Mouse (Mus musculus) hindbrain, embryonic 14.5 days (tissue): ENCODE measurements around the gene Zfp729a. TPM values are rescaled to one million over a fixed set of nuclear protein-coding genes. Genes with fewer than 3 reads are reported as not detected.

Experiments
- ATAC-seq: fragments of 200-750 bp; cut with Nextera tagmentation; 2 replicates; pipeline ENCODE4 v1.8.0; 2017; ENCODE audit warnings: moderate number of reproducible peaks, mild to moderate bottlenecking, moderate TSS enrichment, moderate library complexity; ENCODE audit not compliant: low FRiP score
- DNase-seq: peaks from one replicate; pipeline ENCODE4 v3.0.0-alpha.2; 2015; ENCODE audit warnings: low spot score
- H3K27ac ChIP-seq: fragments of 300-500 bp; sonication (generic); 2 replicates; pipeline ENCODE4 v1.5.1; 2014; ENCODE audit warnings: mild to moderate bottlenecking, moderate library complexity
- H3K27me3 ChIP-seq: fragments of 300-500 bp; sonication (generic); 2 replicates; pipeline ENCODE4 v1.6.1; 2014; ENCODE audit warnings: mild to moderate bottlenecking, low read length, mixed read lengths; ENCODE audit not compliant: control insufficient read depth, insufficient read depth
- H3K36me3 ChIP-seq: fragments of 300-500 bp; sonication (generic); replicated peaks from 2 replicates; pipeline ENCODE4 v1.6.1; 2014; ENCODE audit not compliant: control insufficient read depth, insufficient read depth
- H3K4me1 ChIP-seq: fragments of 300-500 bp; sonication (generic); replicated peaks from 2 replicates; pipeline ENCODE4 v1.6.1; 2014; ENCODE audit warnings: antibody characterized with exemption, low read length, mixed read lengths; ENCODE audit not compliant: control insufficient read depth, insufficient read depth
- H3K4me2 ChIP-seq: fragments of 300-500 bp; sonication (generic); replicated peaks from 2 replicates; pipeline ENCODE4 v1.6.1; 2014; ENCODE audit warnings: mild to moderate bottlenecking, moderate library complexity
- H3K4me3 ChIP-seq: fragments of 300-500 bp; sonication (generic); replicated peaks from 2 replicates; pipeline ENCODE4 v1.5.1; 2014; ENCODE audit warnings: mild to moderate bottlenecking, low read length
- H3K9ac ChIP-seq: fragments of 300-500 bp; sonication (generic); 2 replicates; pipeline ENCODE4 v1.6.1; 2014
- H3K9me3 ChIP-seq: fragments of 300-500 bp; sonication (generic); 2 replicates; pipeline ENCODE4 v1.6.1; 2016; ENCODE audit warnings: low read length; ENCODE audit not compliant: control insufficient read depth
- WGBS: fragments of 180-500 bp; shearing (Covaris S2); extraction: QIAGEN DNeasy Blood & Tissue Kit; methylation state at CpG from one replicate; pipeline ENCODE4 v1.1.7; 2014; 5-methylcytosine and 5-hydroxymethylcytosine counted together
- polyA plus RNA-seq: library from polyadenylated mRNA; unstranded; fragments of >200 nt; fragmentation: Nextera tagmentation; extraction: Ambion mirVana; gene quantifications from 2 replicates; pipeline ENCODE4 v1.2.1, GENCODE M21; 2014

Zfp729a gene
- polyA plus RNA-seq, 1 experiment from 2014 or later, result 6.1 TPM

GRCm38 (mm10) chr13:67572591-67573189 lies 64.9 kb downstream of the Zfp729a start:
- Histone ChIP-seq H3K9me3 (no peaks in the 10 kb centered on the region), H3K36me3 (no peaks in the 10 kb centered on the region), H3K4me2 (no peak overlapping the region), H3K27ac (no peak overlapping the region), H3K9ac (no peak overlapping the region), H3K4me1 (no peaks in the 10 kb centered on the region), H3K27me3 (no peaks in the 10 kb centered on the region), H3K4me3 (no peak overlapping the region)
- ATAC-seq, result no peak
- WGBS, result 83% methylated on average over 5 of the region's 5 CpGs
- no peak for DNase-seq

Other genes with a start within 250 kb of the Zfp729a start
- gene Zfp429, start 238.0 kb downstream of the Zfp729a start, polyA plus RNA-seq, result 2.9 and 3.4 TPM in 2 replicates
- 0.36 and 0.90 TPM in 2 replicates for gene Zfp459, start 216.4 kb downstream of the Zfp729a start, polyA plus RNA-seq
- 6.9 and 8.0 TPM in 2 replicates for gene Zfp874a, start 186.2 kb downstream of the Zfp729a start, polyA plus RNA-seq
- gene Zfp874b, start 153.5 kb downstream of the Zfp729a start, polyA plus RNA-seq, result 2.1 and 2.3 TPM in 2 replicates
- 9.5 and 11.8 TPM in 2 replicates for gene Zfp58, start 137.2 kb downstream of the Zfp729a start, polyA plus RNA-seq
- gene Gm26965, start 111.6 kb downstream of the Zfp729a start, polyA plus RNA-seq, result not detected in 2 replicates
- gene Zfp87, start 111.6 kb downstream of the Zfp729a start, polyA plus RNA-seq, result 36.3 and 40.2 TPM in 2 replicates
- 14.6 and 16.9 TPM in 2 replicates for gene Zfp748, start 84.0 kb downstream of the Zfp729a start, polyA plus RNA-seq
- 7.2 and 7.4 TPM in 2 replicates for gene Zfp729b, start 28.1 kb downstream of the Zfp729a start, polyA plus RNA-seq
- gene Gm49345, start within 50 bp of the Zfp729a start, polyA plus RNA-seq, result not detected in 2 replicates
- 13.4 and 13.6 TPM in 2 replicates for gene Zfp738, start 49.3 kb upstream of the Zfp729a start, polyA plus RNA-seq
- 4.3 and 4.5 TPM in 2 replicates for gene Zfp65, start 91.4 kb upstream of the Zfp729a start, polyA plus RNA-seq
- 8.5 and 9.2 TPM in 2 replicates for gene Zfp85, start 117.4 kb upstream of the Zfp729a start, polyA plus RNA-seq
- gene Zfp493, start 141.9 kb upstream of the Zfp729a start, polyA plus RNA-seq, result 3.5 and 3.7 TPM in 2 replicates
- gene Zfp273, start 175.9 kb upstream of the Zfp729a start, polyA plus RNA-seq, result 13.2 and 13.6 TPM in 2 replicates
- 5.2 and 7.5 TPM in 2 replicates for gene Gm10037, start 193.3 kb upstream of the Zfp729a start, polyA plus RNA-seq
- not detected in 2 replicates for gene BC048507, start 225.5 kb upstream of the Zfp729a start, polyA plus RNA-seq